Comparison of ENCODE assay signal across 8 mouse cellular contexts in the genomic region with DNA sequence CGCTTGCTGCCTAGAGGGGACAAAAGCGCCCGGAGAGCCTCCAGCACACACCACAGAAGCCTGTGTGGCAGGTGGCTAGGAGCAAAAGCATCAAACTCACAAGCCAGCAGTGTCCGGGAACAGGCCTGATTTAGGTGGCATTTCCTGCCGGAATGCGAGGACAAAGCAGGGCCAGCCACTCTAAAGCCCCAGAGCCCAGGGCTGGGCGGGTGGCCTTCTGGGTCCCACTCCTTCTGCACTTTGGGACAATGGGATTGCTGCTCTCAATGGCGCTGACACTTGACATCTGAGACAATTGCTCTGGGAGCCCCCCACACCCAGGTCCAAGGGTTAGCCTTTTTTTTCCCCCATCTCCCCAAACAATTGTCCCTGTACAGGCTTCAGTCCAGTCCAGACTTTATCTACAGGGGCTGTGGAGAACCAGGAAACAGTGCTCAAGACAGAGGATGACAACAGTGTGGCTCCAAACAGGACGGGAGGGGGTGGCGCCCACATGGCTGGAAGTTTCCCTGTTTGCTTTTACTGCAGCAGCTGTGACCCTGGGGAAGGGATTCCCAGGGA. TPM values are rescaled to one million over a fixed set of nuclear protein-coding genes. Genes with fewer than 3 reads are reported as not detected.
DNase-seq lines count a peak whose midpoint lies in the region; ATAC-seq lines count a peak whose summit lies in the region.

No protein-coding gene starts in this region.

- WGBS in forebrain, embryonic 13.5 days: 30% methylated on average over 10 of the region's 10 CpGs
- WGBS in kidney, embryonic 15.5 days: 50% methylated on average over 10 of the region's 10 CpGs
- 85% methylated on average over 7 of the region's 10 CpGs for WGBS in macrophage (ENCODE audit: missing documents)

- peak; percentile 38 for DNase-seq in adrenal gland, adult 2 months
- DNase-seq in adrenal gland, adult 8-10 months: no peak
- no peak for DNase-seq in right cerebral cortex, postnatal 4 days
- DNase-seq in right cerebral cortex, postnatal 10 days (ENCODE audit: low spot score in 2 of 2): no peak
- DNase-seq in gastrocnemius, adult 18-20 months (ENCODE audit: low spot score): no peak

- no peak for ATAC-seq in forebrain, embryonic 13.5 days
- ATAC-seq in kidney, embryonic 15.5 days (replicated peaks; ENCODE audit: low FRiP score): peak; percentile 47; the same call in 1 of the 2 replicates

- H3K27ac ChIP-seq in forebrain, embryonic 13.5 days: peak overlapping the region; percentile 70
- H3K27ac ChIP-seq in kidney, embryonic 15.5 days: peak overlapping the region; percentile 83
- H3K27ac ChIP-seq in macrophage: 0 out of 2 replicates have a peak overlapping the region, but pooled peaks have one; percentile 17

- peaks cover 100% of the 10 kb centered on the region for H3K79me2 ChIP-seq in macrophage (ENCODE audit: inconsistent target)

- H3K4me3 ChIP-seq in forebrain, embryonic 13.5 days: no peak overlapping the region
- no peak overlapping the region for H3K4me3 ChIP-seq in kidney, embryonic 15.5 days (replicated peaks)
- H3K4me3 ChIP-seq in macrophage (ENCODE audit: inconsistent target): no peak overlapping the region

- H3K9ac ChIP-seq in forebrain, embryonic 13.5 days: no peak overlapping the region
- no peak overlapping the region for H3K9ac ChIP-seq in kidney, embryonic 15.5 days

- H3K9me3 ChIP-seq in forebrain, embryonic 13.5 days (replicated peaks): no peaks in the 10 kb centered on the region
- H3K9me3 ChIP-seq in kidney, embryonic 15.5 days (replicated peaks): no peaks in the 10 kb centered on the region

- H3K4me1 ChIP-seq in forebrain, embryonic 13.5 days: peaks cover 69% of the 10 kb centered on the region
- H3K4me1 ChIP-seq in kidney, embryonic 15.5 days: peaks cover 47% of the 10 kb centered on the region

- no peak overlapping the region for H3K4me2 ChIP-seq in forebrain, embryonic 13.5 days
- H3K4me2 ChIP-seq in kidney, embryonic 15.5 days: no peak overlapping the region

- no peaks in the 10 kb centered on the region for H3K36me3 ChIP-seq in forebrain, embryonic 13.5 days (ENCODE audit: poor library complexity, severe bottlenecking)
- H3K36me3 ChIP-seq in kidney, embryonic 15.5 days: no peaks in the 10 kb centered on the region
- no peaks in the 10 kb centered on the region for H3K36me3 ChIP-seq in macrophage (ENCODE audit: inconsistent target)

- H3K27me3 ChIP-seq in forebrain, embryonic 13.5 days: no peaks in the 10 kb centered on the region
- no peaks in the 10 kb centered on the region for H3K27me3 ChIP-seq in kidney, embryonic 15.5 days

RNA-seq across cellular contexts. Expression of a gene that starts 56.1 kb away (rescaled TPM):
- 10 to 100 TPM; 11.2 to 18.2 TPM for total RNA-seq in adrenal gland, adult 2 months (2021)
- 35.4 and 37.9 TPM in 2 replicates for polyA plus RNA-seq in adrenal gland, adult 2 months (2012; rRNA removed)
- total RNA-seq in adrenal gland, adult 8-10 months (2022): 10 to 100 TPM; 10.4 to 24.3 (median 17.8) TPM
- polyA plus RNA-seq in forebrain, embryonic 13.5 days (2015; fragmentation: Nextera tagmentation; extraction: Ambion mirVana): 28.6 and 32.7 TPM in 2 replicates
- polyA plus RNA-seq in kidney, embryonic 15.5 days (2015; fragmentation: Nextera tagmentation; extraction: Ambion mirVana): 16.0 TPM in 2 replicates
- 100 to 1,000 TPM; 118 to 441 (median 223) TPM for total RNA-seq in macrophage (2018; cell fraction: chromatin; rRNA removed)
- total RNA-seq in macrophage (2018; cell fraction: cytosol; rRNA removed): 100 to 1,000 TPM in 13 of 26 experiments, 10 to 100 TPM in 13; 69.1 to 196 (median 100) TPM
- total RNA-seq in macrophage (2018; cell fraction: nucleus; rRNA removed): 100 to 1,000 TPM in 22 of 26 experiments, 10 to 100 TPM in 4; 83.5 to 258 (median 137) TPM
- polyA plus RNA-seq in macrophage (2018): 51.9 to 91.8 TPM (median 63.2 TPM) in 3 replicates
- 1 to 10 TPM; 3.4 to 5.1 TPM for total RNA-seq in gastrocnemius, adult 18-20 months (2021)

Comparison
In these comparisons a context has a peak if more than half of its experiments do, and no peak if none do; other contexts are left out.
1. H3K27ac ChIP-seq: peak in every context shown above with its lines; median percentile 83 in kidney, embryonic 15.5 days; 70 in forebrain, embryonic 13.5 days; 17 in macrophage.